In the genomic region with DNA sequence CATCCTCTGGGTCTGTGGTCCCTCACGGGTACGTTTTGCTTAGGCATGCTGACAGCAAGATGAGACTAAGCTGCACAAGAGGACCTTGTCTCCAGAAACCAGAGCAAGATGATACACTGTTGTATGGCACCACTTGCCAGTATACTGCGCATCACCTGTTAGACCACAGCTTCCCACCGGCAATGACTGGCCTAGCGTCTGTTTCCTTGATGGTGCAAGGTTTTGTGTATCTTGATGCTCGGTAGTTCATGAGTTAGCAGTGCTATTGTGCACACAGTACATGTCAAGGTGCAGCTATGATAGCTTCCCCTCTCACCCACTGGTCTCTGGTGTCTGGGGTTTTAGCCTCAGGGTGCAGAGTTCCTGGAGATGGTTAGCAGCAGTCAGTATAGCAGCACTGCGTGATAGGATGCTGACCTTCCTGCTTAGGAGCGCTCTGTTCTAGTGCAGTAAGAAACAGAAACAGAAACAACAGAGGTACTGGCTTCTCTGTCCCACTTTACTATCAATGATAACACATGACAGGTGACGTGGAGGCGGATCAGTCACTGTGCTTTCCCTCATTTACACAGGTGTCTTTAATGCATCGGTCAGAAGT, we compare ENCODE assay signal across 10 mouse cellular contexts. TPM values are rescaled to one million over a fixed set of nuclear protein-coding genes. Genes with fewer than 3 reads are reported as not detected.
DNase-seq lines count a peak whose midpoint lies in the region; ATAC-seq and TF ChIP-seq lines count a peak whose summit lies in the region.
"Had no signal": no experiment of that assay in that cellular context is flagged by ENCODE, and none has a peak within 500 bp of the region (broad histone marks: within the 10 kb centered on the region; RNA-seq: fewer than 3 reads in every experiment).

No protein-coding gene starts in this region.

- no peak overlapping the region for H3K27ac ChIP-seq in forebrain, embryonic 15.5 days (replicated peaks)
- H3K27ac ChIP-seq in forebrain, embryonic 10.5 days = no peak overlapping the region
- H3K27ac ChIP-seq in neural tube, embryonic 11.5 days (ENCODE audit: low read depth, low read length) = no peak overlapping the region
- no peak overlapping the region for H3K27ac ChIP-seq in limb, embryonic 14.5 days (replicated peaks; ENCODE audit: low read depth, low read length)
- H3K27ac ChIP-seq in stomach, postnatal 0 days (replicated peaks) = no peak overlapping the region
- H3K27ac ChIP-seq: heart, embryonic 13.5 days had no signal

- H3K36me3 ChIP-seq in forebrain, embryonic 15.5 days = peaks cover 50% of the 10 kb centered on the region
- peaks cover 82% of the 10 kb centered on the region for H3K36me3 ChIP-seq in forebrain, embryonic 10.5 days (replicated peaks)
- H3K36me3 ChIP-seq in neural tube, embryonic 11.5 days (ENCODE audit: control insufficient read depth, insufficient read depth, low read length) = peaks cover 2% of the 10 kb centered on the region; the same call in 1 of the 2 replicates
- H3K36me3 ChIP-seq in limb, embryonic 14.5 days (ENCODE audit: control insufficient read depth, insufficient read depth, low read length) = peaks cover 82% of the 10 kb centered on the region
- H3K36me3 ChIP-seq in stomach, postnatal 0 days (ENCODE audit: control insufficient read depth, insufficient read depth, low read length) = peaks cover 7% of the 10 kb centered on the region

- TF ChIP-seq CTCF in stomach, postnatal 0 days (IDR thresholded peaks at IDR 0.05; ENCODE audit: low read depth) = no peak

- no peak for TF ChIP-seq EP300 in stomach, postnatal 0 days (optimal IDR thresholded peaks at IDR 0.05)

- no peak overlapping the region for H3K4me3 ChIP-seq in forebrain, embryonic 15.5 days
- no peak overlapping the region for H3K4me3 ChIP-seq in forebrain, embryonic 10.5 days
- H3K4me3 ChIP-seq in neural tube, embryonic 11.5 days (ENCODE audit: low read depth, low read length) = no peak overlapping the region
- H3K4me3 ChIP-seq in limb, embryonic 14.5 days (replicated peaks; ENCODE audit: low read length) = no peak overlapping the region
- H3K4me3 ChIP-seq in stomach, postnatal 0 days (ENCODE audit: low read depth, low read length) = no peak overlapping the region
- H3K4me3 ChIP-seq: heart, embryonic 13.5 days had no signal

- H3K4me2 ChIP-seq in forebrain, embryonic 15.5 days (replicated peaks) = no peak overlapping the region
- H3K4me2 ChIP-seq in neural tube, embryonic 11.5 days (ENCODE audit: low read depth) = no peak overlapping the region
- no peak overlapping the region for H3K4me2 ChIP-seq in limb, embryonic 14.5 days (replicated peaks; ENCODE audit: low read depth, low read length, severe bottlenecking)
- no peak overlapping the region for H3K4me2 ChIP-seq in stomach, postnatal 0 days (replicated peaks; ENCODE audit: low read depth)
- H3K4me2 ChIP-seq: heart, embryonic 13.5 days had no signal

- no peak overlapping the region for H3K9ac ChIP-seq in forebrain, embryonic 15.5 days (replicated peaks)
- no peak overlapping the region for H3K9ac ChIP-seq in neural tube, embryonic 11.5 days (ENCODE audit: low read length)
- H3K9ac ChIP-seq in limb, embryonic 14.5 days (ENCODE audit: low read depth, low read length, severe bottlenecking) = no peak overlapping the region
- no peak overlapping the region for H3K9ac ChIP-seq in stomach, postnatal 0 days (ENCODE audit: low read length)
- H3K9ac ChIP-seq: heart, embryonic 13.5 days had no signal

- no peaks in the 10 kb centered on the region for H3K4me1 ChIP-seq in forebrain, embryonic 15.5 days
- no peaks in the 10 kb centered on the region for H3K4me1 ChIP-seq in forebrain, embryonic 10.5 days
- no peaks in the 10 kb centered on the region for H3K4me1 ChIP-seq in neural tube, embryonic 11.5 days (ENCODE audit: control insufficient read depth, insufficient read depth, low read length)
- no peaks in the 10 kb centered on the region for H3K4me1 ChIP-seq in limb, embryonic 14.5 days (ENCODE audit: control insufficient read depth, insufficient read depth, low read length)
- no peaks in the 10 kb centered on the region for H3K4me1 ChIP-seq in stomach, postnatal 0 days (replicated peaks; ENCODE audit: control insufficient read depth, insufficient read depth)
- H3K4me1 ChIP-seq: heart, embryonic 13.5 days had no signal

- WGBS in forebrain, embryonic 15.5 days = 88% methylated on average over 11 of the region's 11 CpGs
- WGBS in forebrain, embryonic 10.5 days = 92% methylated on average over 11 of the region's 11 CpGs
- WGBS in neural tube, embryonic 11.5 days = 92% methylated on average over 11 of the region's 11 CpGs
- 89% methylated on average over 11 of the region's 11 CpGs for WGBS in limb, embryonic 14.5 days
- 80% methylated on average over 11 of the region's 11 CpGs for WGBS in stomach, postnatal 0 days

- H3K27me3 ChIP-seq in forebrain, embryonic 15.5 days = no peaks in the 10 kb centered on the region
- H3K27me3 ChIP-seq in forebrain, embryonic 10.5 days (ENCODE audit: poor library complexity, severe bottlenecking) = no peaks in the 10 kb centered on the region
- H3K27me3 ChIP-seq in neural tube, embryonic 11.5 days (ENCODE audit: control insufficient read depth, insufficient read depth, low read length) = no peaks in the 10 kb centered on the region
- no peaks in the 10 kb centered on the region for H3K27me3 ChIP-seq in limb, embryonic 14.5 days (ENCODE audit: control insufficient read depth, insufficient read depth, low read length)
- no peaks in the 10 kb centered on the region for H3K27me3 ChIP-seq in stomach, postnatal 0 days (ENCODE audit: control insufficient read depth, insufficient read depth, low read length)
- H3K27me3 ChIP-seq: heart, embryonic 13.5 days had no signal

- DNase-seq in forebrain, embryonic 10.5 days (ENCODE audit: extremely low spot score, low spot score) = no peak
- no peak for DNase-seq in neural tube, embryonic 11.5 days (ENCODE audit: low spot score)
- DNase-seq in neural tube, embryonic 10.5 days (ENCODE audit: extremely low spot score, low spot score) = no peak
- DNase-seq in limb, embryonic 14.5 days (ENCODE audit: low spot score) = no peak
- DNase-seq in stomach, postnatal 0 days (ENCODE audit: low spot score) = no peak
- DNase-seq in embryo, embryonic 11 days = no peak
- no peak for DNase-seq in left cerebral cortex, adult 18-20 months (ENCODE audit: low spot score in 2 of 2)

- no peak for TF ChIP-seq POLR2A in limb, embryonic 14.5 days (IDR thresholded peaks at IDR 0.05; ENCODE audit: borderline replicate concordance, extremely low read depth, insufficient read depth, insufficient read length)

- H3K9me3 ChIP-seq in forebrain, embryonic 15.5 days = no peaks in the 10 kb centered on the region
- no peaks in the 10 kb centered on the region for H3K9me3 ChIP-seq in forebrain, embryonic 10.5 days
- no peaks in the 10 kb centered on the region for H3K9me3 ChIP-seq in neural tube, embryonic 11.5 days (ENCODE audit: control insufficient read depth, low read length)
- H3K9me3 ChIP-seq in limb, embryonic 14.5 days (ENCODE audit: control insufficient read depth, low read length) = no peaks in the 10 kb centered on the region
- H3K9me3 ChIP-seq in stomach, postnatal 0 days (ENCODE audit: control insufficient read depth, low read length) = no peaks in the 10 kb centered on the region
- H3K9me3 ChIP-seq: G1E; heart, embryonic 13.5 days had no signal

- ATAC-seq in forebrain, embryonic 15.5 days (replicated peaks) = peak; percentile 27
- ATAC-seq in neural tube, embryonic 11.5 days (ENCODE audit: insufficient read depth, low FRiP score, low TSS enrichment) = peak; percentile 17; the same call in 1 of the 2 replicates
- peak; percentile 17; the same call in 1 of the 2 replicates for ATAC-seq in limb, embryonic 14.5 days (ENCODE audit: low FRiP score, low read depth)
- peak; percentile 6; the same call in 1 of the 2 replicates for ATAC-seq in stomach, postnatal 0 days (ENCODE audit: low FRiP score, low TSS enrichment)

RNA-seq across cellular contexts. Expression of a gene that starts 18.8 kb away (rescaled TPM):
- 23.7 and 25.0 TPM in 2 replicates for polyA plus RNA-seq in forebrain, embryonic 15.5 days (2015; fragmentation: Nextera tagmentation; extraction: Ambion mirVana)
- 51.8 and 52.3 TPM in 2 replicates for polyA plus RNA-seq in forebrain, embryonic 10.5 days (2016; fragmentation: Nextera tagmentation; extraction: Ambion mirVana)
- polyA plus RNA-seq in neural tube, embryonic 11.5 days (2014; fragmentation: Nextera tagmentation; extraction: Ambion mirVana) = 28.5 and 29.5 TPM in 2 replicates
- 39.1 and 41.3 TPM in 2 replicates for polyA plus RNA-seq in limb, embryonic 14.5 days (2012; rRNA removed)
- polyA plus RNA-seq in limb, embryonic 14.5 days (2014; fragmentation: Nextera tagmentation; extraction: Ambion mirVana) = 49.0 and 49.9 TPM in 2 replicates
- 52.0 and 52.5 TPM in 2 replicates for polyA plus RNA-seq in stomach, postnatal 0 days (2015; fragmentation: Nextera tagmentation; extraction: Ambion mirVana)
- total RNA-seq in left cerebral cortex, adult 18-20 months (2021) = 10 to 100 TPM; 13.3 to 14.0 TPM

RNA-seq across cellular contexts. Expression of a gene that starts 19.1 kb away (rescaled TPM):
- polyA plus RNA-seq in forebrain, embryonic 15.5 days (2015; fragmentation: Nextera tagmentation; extraction: Ambion mirVana) = 35.3 and 36.3 TPM in 2 replicates
- polyA plus RNA-seq in forebrain, embryonic 10.5 days (2016; fragmentation: Nextera tagmentation; extraction: Ambion mirVana) = 31.1 and 34.8 TPM in 2 replicates
- 26.2 and 27.5 TPM in 2 replicates for polyA plus RNA-seq in neural tube, embryonic 11.5 days (2014; fragmentation: Nextera tagmentation; extraction: Ambion mirVana)
- 22.4 and 24.6 TPM in 2 replicates for polyA plus RNA-seq in limb, embryonic 14.5 days (2012; rRNA removed)
- 28.9 and 33.0 TPM in 2 replicates for polyA plus RNA-seq in limb, embryonic 14.5 days (2014; fragmentation: Nextera tagmentation; extraction: Ambion mirVana)
- 14.9 and 17.0 TPM in 2 replicates for polyA plus RNA-seq in stomach, postnatal 0 days (2015; fragmentation: Nextera tagmentation; extraction: Ambion mirVana)
- total RNA-seq in left cerebral cortex, adult 18-20 months (2021) = 10 to 100 TPM; 26.8 to 31.2 TPM
- polyA plus RNA-seq: G1E had no signal
